Mouse (Mus musculus) testis, adult 2 months (tissue): ENCODE results near the gene H2-Aa. TPM values are rescaled to one million over a fixed set of nuclear protein-coding genes. Genes with fewer than 3 reads are reported as not detected.
A peak's percentile ranks its signal among the peaks of the same experiment; 100 is the strongest.

Experiments used
- H3K27ac ChIP-seq: fragments of 200-500 bp; 2 replicates; pipeline ENCODE4 v1.5.1; 2012; ENCODE audit warnings: low read depth, low read length; ENCODE audit not compliant: control insufficient read depth, insufficient read depth
- H3K27me3 ChIP-seq: fragments of 200-500 bp; 2 replicates; pipeline ENCODE4 v1.6.1; 2012; ENCODE audit warnings: mild to moderate bottlenecking, low read length, moderate library complexity; ENCODE audit not compliant: control insufficient read depth, insufficient read depth
- H3K36me3 ChIP-seq: fragments of 200-500 bp; 2 replicates; pipeline ENCODE4 v1.6.1; 2012; ENCODE audit warnings: mild to moderate bottlenecking, low read length; ENCODE audit not compliant: control insufficient read depth, insufficient read depth
- H3K4me1 ChIP-seq: fragments of 200-500 bp; 2 replicates; pipeline ENCODE4 v1.6.1; 2012; ENCODE audit warnings: low read length; ENCODE audit not compliant: control insufficient read depth, insufficient read depth
- H3K4me3 ChIP-seq: fragments of 200-500 bp; 2 replicates; pipeline ENCODE4 v1.5.1; 2012; ENCODE audit warnings: low read depth, mild to moderate bottlenecking, low read length, moderate library complexity, mixed read lengths; ENCODE audit not compliant: control insufficient read depth
- CTCF ChIP-seq: fragments of 200-500 bp; IDR thresholded peaks from 2 replicates; pipeline ENCODE4 v1.5.1; 2012; ENCODE audit warnings: low read depth, mild to moderate bottlenecking, inconsistent platforms, low read length, moderate library complexity; ENCODE audit not compliant: control insufficient read depth, insufficient read depth, insufficient replicate concordance
- POLR2A ChIP-seq: fragments of 200-500 bp; IDR thresholded peaks from 2 replicates; pipeline ENCODE4 v1.6.1; 2012; ENCODE audit warnings: low read depth, mild to moderate bottlenecking, inconsistent platforms, low read length, moderate library complexity; ENCODE audit not compliant: control insufficient read depth
- polyA plus RNA-seq: library from polyadenylated mRNA; depleted of rRNA; stranded (reverse); fragments of >200 nt; gene quantifications from 2 replicates; pipeline ENCODE4 v1.2.3, GENCODE M21; 2012

The H2-Aa gene
- polyA plus RNA-seq, 1 experiment, result 10.1 TPM

- peaks cover 2% of the 10 kb centered on the region for H3K4me1 ChIP-seq
- H3K36me3 ChIP-seq, result no peaks in the 10 kb centered on the region
- TF ChIP-seq POLR2A, result no peak
- no peak overlapping the region for H3K4me3 ChIP-seq
- no peak overlapping the region for H3K27ac ChIP-seq
- no peaks in the 10 kb centered on the region for H3K27me3 ChIP-seq
Observed at GRCm38 (mm10) chr17:34270230-34270629, 17.4 kb downstream of the H2-Aa start.

GRCm38 (mm10) chr17:34269817-34270216 lies 17.8 kb downstream of the H2-Aa start:
- H3K4me3 ChIP-seq, result no peak overlapping the region
- no peak overlapping the region for H3K27ac ChIP-seq
- TF ChIP-seq CTCF (no peak), POLR2A (no peak)
- no peaks in the 10 kb centered on the region for H3K36me3 ChIP-seq
- no peaks in the 10 kb centered on the region for H3K27me3 ChIP-seq
- peaks cover 6% of the 10 kb centered on the region for H3K4me1 ChIP-seq

- Histone ChIP-seq H3K27me3 (no peaks in the 10 kb centered on the region), H3K4me1 (peaks cover 11% of the 10 kb centered on the region), H3K4me3 (no peak overlapping the region), H3K27ac (no peak overlapping the region), H3K36me3 (no peaks in the 10 kb centered on the region)
- TF ChIP-seq CTCF (no peak), POLR2A (no peak)
Observed at GRCm38 (mm10) chr17:34268748-34269147, 18.9 kb downstream of the H2-Aa start.

- no peaks in the 10 kb centered on the region for H3K36me3 ChIP-seq
- no peak for TF ChIP-seq CTCF
- TF ChIP-seq POLR2A, result no peak
- H3K4me3 ChIP-seq, result no peak overlapping the region
- H3K27me3 ChIP-seq, result no peaks in the 10 kb centered on the region
- H3K4me1 ChIP-seq, result peaks cover 12% of the 10 kb centered on the region
- no peak overlapping the region for H3K27ac ChIP-seq
Observed at GRCm38 (mm10) chr17:34268262-34268661, 19.4 kb downstream of the H2-Aa start.

- no peak overlapping the region for H3K27ac ChIP-seq
- TF ChIP-seq CTCF, result no peak
- H3K4me1 ChIP-seq, result peaks cover 14% of the 10 kb centered on the region
- H3K4me3 ChIP-seq, result peak overlapping the region; percentile 89
- H3K27me3 ChIP-seq, result no peaks in the 10 kb centered on the region
- H3K36me3 ChIP-seq, result no peaks in the 10 kb centered on the region
Observed at GRCm38 (mm10) chr17:34264452-34265351, 22.9 kb downstream of the H2-Aa start.

- TF ChIP-seq CTCF, result no peak
- TF ChIP-seq POLR2A, result no peak
- Histone ChIP-seq H3K4me3 (peak overlapping the region; percentile 75), H3K4me1 (peaks cover 14% of the 10 kb centered on the region), H3K27me3 (no peaks in the 10 kb centered on the region), H3K27ac (no peak overlapping the region), H3K36me3 (no peaks in the 10 kb centered on the region)
Observed at GRCm38 (mm10) chr17:34263811-34264371, 23.7 kb downstream of the H2-Aa start.

GRCm38 (mm10) chr17:34263068-34263467 lies 24.6 kb downstream of the H2-Aa start:
- Histone ChIP-seq H3K36me3 (no peaks in the 10 kb centered on the region), H3K4me3 (peak overlapping the region; percentile 75), H3K27me3 (no peaks in the 10 kb centered on the region), H3K27ac (no peak overlapping the region), H3K4me1 (peaks cover 14% of the 10 kb centered on the region)
- no peak for TF ChIP-seq POLR2A
- TF ChIP-seq CTCF, result no peak
